Mouse (Mus musculus) intestine, embryonic 16.5 days (tissue): ENCODE results near the gene Aif1. TPM values are rescaled to one million over a fixed set of nuclear protein-coding genes. Genes with fewer than 3 reads are reported as not detected.

Source experiments
- ATAC-seq: fragments of 200-750 bp; cut with Nextera tagmentation; 2 replicates; pipeline ENCODE4 v1.8.0; 2017; ENCODE audit warnings: moderate TSS enrichment, moderate library complexity
- H3K27ac ChIP-seq: fragments of 300-500 bp; sonication (generic); 2 replicates; pipeline ENCODE4 v1.5.1; 2014; ENCODE audit warnings: mild to moderate bottlenecking, low read length
- H3K27me3 ChIP-seq: fragments of 300-500 bp; sonication (generic); replicated peaks from 2 replicates; pipeline ENCODE4 v1.6.1; 2014; ENCODE audit warnings: low read length, control low read depth, mixed read lengths; ENCODE audit not compliant: control insufficient read depth, insufficient read depth
- H3K36me3 ChIP-seq: fragments of 300-500 bp; sonication (generic); 2 replicates; pipeline ENCODE4 v1.6.1; 2014; ENCODE audit warnings: low read length, control low read depth; ENCODE audit not compliant: control insufficient read depth, insufficient read depth
- H3K4me1 ChIP-seq: fragments of 300-500 bp; sonication (generic); 2 replicates; pipeline ENCODE4 v1.6.1; 2014; ENCODE audit warnings: low read length, control low read depth, mixed read lengths; ENCODE audit not compliant: control insufficient read depth, insufficient read depth
- H3K4me2 ChIP-seq: fragments of 300-500 bp; sonication (generic); 2 replicates; pipeline ENCODE4 v1.6.1; 2014; ENCODE audit warnings: low read depth, low read length, control low read depth
- H3K4me3 ChIP-seq: fragments of 300-500 bp; sonication (generic); 2 replicates; pipeline ENCODE4 v1.5.1; 2014; ENCODE audit warnings: mild to moderate bottlenecking, low read length
- H3K9ac ChIP-seq: fragments of 300-500 bp; sonication (generic); 2 replicates; pipeline ENCODE4 v1.6.1; 2014; ENCODE audit warnings: low read depth, low read length
- H3K9me3 ChIP-seq: fragments of 300-500 bp; sonication (generic); 2 replicates; pipeline ENCODE4 v1.6.1; 2016; ENCODE audit warnings: low read length, control low read depth; ENCODE audit not compliant: control insufficient read depth
- WGBS: fragments of 180-500 bp; shearing (Covaris S2); extraction: QIAGEN DNeasy Blood & Tissue Kit; methylation state at CpG from one replicate; pipeline ENCODE4 v1.1.7; 2014; 5-methylcytosine and 5-hydroxymethylcytosine counted together
- polyA plus RNA-seq: library from polyadenylated mRNA; unstranded; fragments of >200 nt; fragmentation: Nextera tagmentation; extraction: Ambion mirVana; gene quantifications from 2 replicates; pipeline ENCODE4 v1.2.1, GENCODE M21; 2015

Aif1 gene
- polyA plus RNA-seq, 1 experiment from 2014 or later: 19.4 TPM

DNA sequence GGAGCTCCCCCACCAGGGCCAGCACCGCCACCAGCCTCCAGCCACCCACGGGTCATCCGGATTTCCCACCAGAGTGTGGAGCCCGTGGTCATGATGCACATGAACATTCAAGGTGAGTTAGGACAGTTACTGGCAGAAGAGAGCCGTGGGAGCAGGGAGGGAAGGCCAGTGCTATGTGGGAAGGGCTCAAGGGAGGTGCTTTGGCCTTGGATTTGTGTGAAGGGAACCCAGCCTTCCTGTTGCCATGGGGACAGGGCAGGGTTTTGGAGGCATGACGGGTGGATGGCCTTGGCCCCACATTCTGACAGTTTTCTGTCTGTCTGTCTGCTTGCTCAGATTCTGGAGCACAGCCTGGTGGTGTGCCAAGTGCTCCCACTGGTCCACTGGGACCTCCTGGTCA, 33.9 kb downstream of the Aif1 start:
- H3K36me3 ChIP-seq: peaks cover 69% of the 10 kb centered on the region
- no peak for ATAC-seq
- 88% methylated on average over 6 of the region's 6 CpGs for WGBS

GRCm38 (mm10) chr17:35140490-35140996, 35.3 kb downstream of the Aif1 start:
- peaks cover 55% of the 10 kb centered on the region for H3K36me3 ChIP-seq
- no peaks in the 10 kb centered on the region for H3K27me3 ChIP-seq
- H3K4me2 ChIP-seq: no peak overlapping the region
- H3K27ac ChIP-seq: no peak overlapping the region
- H3K4me1 ChIP-seq: 0 out of 2 replicates have a peak, but pooled peaks cover 14% of the 10 kb centered on the region
- H3K4me3 ChIP-seq: no peak overlapping the region
- peaks cover 3% of the 10 kb centered on the region; the same call in 1 of the 2 replicates for H3K9me3 ChIP-seq
- WGBS: 85% methylated on average over 16 of the region's 16 CpGs
- H3K9ac ChIP-seq: no peak overlapping the region
- no peak for ATAC-seq

More for the DNA sequence above, 33.9 kb downstream of the Aif1 start:
- no peak overlapping the region for H3K27ac ChIP-seq
- no peak overlapping the region for H3K4me3 ChIP-seq
- no peaks in the 10 kb centered on the region for H3K27me3 ChIP-seq
- no peak overlapping the region for H3K9ac ChIP-seq
- H3K4me2 ChIP-seq: no peak overlapping the region
- 0 out of 2 replicates have a peak, but pooled peaks cover 9% of the 10 kb centered on the region for H3K4me1 ChIP-seq
- H3K9me3 ChIP-seq: peaks cover 3% of the 10 kb centered on the region; the same call in 1 of the 2 replicates

- peaks cover 3% of the 10 kb centered on the region; the same call in 1 of the 2 replicates for H3K9me3 ChIP-seq
- no peak for ATAC-seq
- no peak overlapping the region for H3K4me3 ChIP-seq
- no peak overlapping the region for H3K9ac ChIP-seq
- no peak overlapping the region for H3K4me2 ChIP-seq
- no peaks in the 10 kb centered on the region for H3K27me3 ChIP-seq
- no peak overlapping the region for H3K27ac ChIP-seq
- H3K4me1 ChIP-seq: 0 out of 2 replicates have a peak, but pooled peaks cover 14% of the 10 kb centered on the region
- WGBS: 91% methylated on average over 3 of the region's 3 CpGs
- H3K36me3 ChIP-seq: peaks cover 42% of the 10 kb centered on the region
Observed at GRCm38 (mm10) chr17:35139269-35139668, 36.6 kb downstream of the Aif1 start.

DNA sequence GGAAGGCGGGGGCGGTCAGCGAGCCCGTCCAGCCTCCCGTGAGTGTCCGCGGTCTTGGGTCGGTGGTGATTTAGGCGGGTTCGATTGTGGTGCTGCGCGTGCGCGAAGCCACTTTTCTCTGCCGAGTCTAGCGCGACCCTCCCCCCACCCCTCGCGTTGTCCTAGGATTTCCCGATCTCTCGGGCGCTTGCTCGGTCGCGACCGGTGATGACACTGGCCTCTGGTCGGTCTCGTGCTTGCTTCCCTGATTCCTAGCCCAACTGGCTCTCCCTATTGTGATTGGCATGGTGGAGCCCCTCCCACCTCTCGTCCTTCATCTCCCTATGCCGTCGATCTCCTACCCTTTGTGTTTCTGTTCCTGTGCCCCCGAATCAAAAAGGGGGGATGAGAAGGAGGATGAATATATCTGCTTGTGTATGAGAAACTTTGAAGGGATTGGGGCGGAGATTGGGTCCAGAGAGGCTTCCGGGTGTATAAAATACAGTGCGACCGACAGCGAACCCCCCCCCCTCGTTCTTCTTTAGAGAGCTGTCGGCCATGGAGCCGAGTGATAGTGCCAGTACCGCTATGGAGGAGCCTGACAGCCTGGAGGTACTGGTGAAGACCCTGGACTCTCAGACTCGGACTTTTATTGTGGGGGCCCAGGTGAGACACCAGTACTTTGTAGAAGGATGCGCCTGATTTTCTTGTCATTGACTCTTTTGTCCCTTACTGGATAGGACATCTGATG, 40.1 kb downstream of the Aif1 start:
- H3K4me3 ChIP-seq: peak overlapping the region; percentile 71
- peak overlapping the region; percentile 69 for H3K9ac ChIP-seq
- no peaks in the 10 kb centered on the region for H3K9me3 ChIP-seq
- peak; percentile 70 for ATAC-seq
- WGBS: under 1% methylated on average over 42 of the region's 43 CpGs
- H3K27me3 ChIP-seq: no peaks in the 10 kb centered on the region
- H3K4me1 ChIP-seq: peaks cover 14% of the 10 kb centered on the region; the same call in 1 of the 2 replicates
- H3K27ac ChIP-seq: peak overlapping the region; percentile 84
- peaks cover 14% of the 10 kb centered on the region for H3K36me3 ChIP-seq
- peak overlapping the region; percentile 64 for H3K4me2 ChIP-seq

- Histone ChIP-seq H3K9me3 (no peaks in the 10 kb centered on the region), H3K9ac (peak within 1 kb of the TSS; percentile 69), H3K4me2 (peak within 1 kb of the TSS; percentile 64), H3K27me3 (no peaks in the 10 kb centered on the region), H3K36me3 (peaks cover 8% of the 10 kb centered on the region), H3K27ac (peak within 1 kb of the TSS; percentile 84), H3K4me1 (peaks cover 11% of the 10 kb centered on the region; the same call in 1 of the 2 replicates), H3K4me3 (peak within 1 kb of the TSS; percentile 71)
- peak; percentile 95 for ATAC-seq
- under 1% methylated on average over 65 of the region's 66 CpGs for WGBS
Observed at GRCm38 (mm10) chr17:35134801-35135590, 40.9 kb downstream of the Aif1 start, which contains the start of gene Bag6. Gene Bag6 (plus strand): TSS chr17:35135178.

DNA sequence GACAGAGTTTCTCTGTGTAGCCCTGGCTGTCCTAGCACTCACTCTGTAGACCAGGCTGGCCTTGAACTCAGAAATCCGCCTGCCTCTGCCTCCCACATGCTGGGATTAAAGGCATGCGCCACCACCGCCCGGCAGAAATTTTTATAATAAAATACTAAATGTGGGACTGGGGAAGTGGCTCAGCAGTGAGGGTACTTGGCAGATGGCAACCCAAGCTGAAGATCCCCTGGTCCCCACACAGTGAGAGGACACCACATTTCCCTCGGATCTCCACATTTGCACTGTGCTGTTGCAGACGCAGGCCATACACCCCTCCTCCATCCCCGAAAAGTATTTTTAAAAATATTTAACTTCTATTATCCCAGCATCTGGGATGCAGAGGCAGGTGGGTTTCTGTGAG, 42.4 kb downstream of the Aif1 start:
- Histone ChIP-seq H3K9me3 (no peaks in the 10 kb centered on the region), H3K4me3 (no peak overlapping the region)
- WGBS: 90% methylated on average over 7 of the region's 7 CpGs

DNA sequence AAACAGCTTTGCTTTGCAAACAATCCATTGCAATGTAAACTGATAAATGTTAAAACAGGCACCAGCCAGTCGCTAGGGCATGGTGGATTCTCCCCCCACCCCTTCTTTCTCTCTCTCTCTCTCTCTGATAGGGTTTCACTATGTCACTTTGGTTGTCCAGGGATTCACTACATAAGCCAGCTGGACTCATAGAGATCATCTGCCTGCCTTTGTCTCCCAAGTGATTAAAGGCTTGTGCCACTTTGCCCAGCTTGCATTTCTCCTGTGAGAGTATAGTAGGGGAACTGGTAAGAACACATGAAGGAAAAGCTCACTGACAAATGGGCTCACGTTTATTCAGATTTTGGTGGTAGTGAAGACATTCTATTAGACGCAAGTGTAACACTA, 43.7 kb downstream of the Aif1 start:
- Histone ChIP-seq H3K4me2 (no peak overlapping the region), H3K36me3 (peaks cover 8% of the 10 kb centered on the region), H3K4me1 (peaks cover 19% of the 10 kb centered on the region), H3K27ac (no peak overlapping the region), H3K27me3 (no peaks in the 10 kb centered on the region), H3K4me3 (no peak overlapping the region), H3K9ac (no peak overlapping the region), H3K9me3 (no peaks in the 10 kb centered on the region)
- WGBS: 61% methylated on average over 3 of the region's 3 CpGs
- no peak for ATAC-seq

More for the DNA sequence above, 42.4 kb downstream of the Aif1 start:
- H3K36me3 ChIP-seq: peaks cover 3% of the 10 kb centered on the region; the same call in 1 of the 2 replicates
- no peak for ATAC-seq
- H3K4me2 ChIP-seq: no peak overlapping the region
- no peaks in the 10 kb centered on the region for H3K27me3 ChIP-seq
- H3K27ac ChIP-seq: no peak overlapping the region
- H3K9ac ChIP-seq: no peak overlapping the region
- H3K4me1 ChIP-seq: peaks cover 12% of the 10 kb centered on the region; the same call in 1 of the 2 replicates

DNA sequence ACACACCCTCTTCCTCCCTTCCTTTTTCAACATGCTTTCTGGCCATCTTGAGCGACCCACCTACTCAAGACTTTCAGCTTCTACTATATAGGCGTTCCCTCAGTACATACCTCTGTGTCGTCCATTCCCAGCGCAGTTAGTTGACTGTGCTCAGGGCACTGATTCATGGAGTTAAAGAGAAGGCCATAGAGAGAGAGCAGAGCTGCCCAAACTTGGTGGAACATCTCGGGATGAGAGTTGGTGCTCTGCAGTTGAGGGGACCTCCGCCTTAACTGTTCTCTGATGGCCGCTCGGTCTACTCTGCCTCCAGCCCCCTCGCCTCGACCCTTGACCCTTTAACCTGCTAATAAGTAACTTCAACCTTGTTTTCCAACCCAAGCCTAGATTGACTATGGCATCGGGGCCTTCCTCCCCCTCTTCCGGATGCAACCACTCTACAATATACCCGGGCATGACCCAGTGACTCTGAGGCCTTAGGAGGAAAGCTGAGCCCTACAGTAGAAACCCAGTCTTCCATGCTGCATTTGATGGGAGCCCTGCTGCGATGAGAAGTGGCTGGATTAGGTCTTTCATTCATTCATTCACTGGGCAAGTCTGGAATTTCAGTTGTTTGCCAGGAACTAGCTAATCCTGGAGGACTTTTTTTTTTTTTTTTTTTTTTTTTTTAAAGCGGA, 44.2 kb downstream of the Aif1 start, which contains the start of gene Apom:
Apom (minus strand) TSS at position 551 of the 674 bp plus-strand sequence.
- ATAC-seq: no peak
- Histone ChIP-seq H3K27ac (no peak within 1 kb of the TSS), H3K27me3 (no peaks in the 10 kb centered on the region), H3K4me2 (no peak within 1 kb of the TSS), H3K9ac (no peak within 1 kb of the TSS), H3K36me3 (peaks cover 8% of the 10 kb centered on the region), H3K4me1 (peaks cover 19% of the 10 kb centered on the region), H3K9me3 (no peaks in the 10 kb centered on the region), H3K4me3 (no peak within 1 kb of the TSS)
- WGBS: 72% methylated on average over 15 of the region's 15 CpGs
